7 mouse cellular contexts compared by ENCODE assay signal in genomic region chr6:118594070-118594469, GRCm38 (mm10). TPM values are rescaled to one million over a fixed set of nuclear protein-coding genes. Genes with fewer than 3 reads are reported as not detected.
DNase-seq lines count a peak whose midpoint lies in the region; ATAC-seq and TF ChIP-seq lines count a peak whose summit lies in the region.

No protein-coding gene starts in this region.

- H3K9ac ChIP-seq in hindbrain, embryonic 13.5 days, result peak overlapping the region; percentile 62
- H3K9ac ChIP-seq in lung, embryonic 16.5 days (ENCODE audit: low read length), result peak overlapping the region; percentile 52

- H3K9me3 ChIP-seq in E14TG2a.4 (ENCODE audit: low read length), result no peaks in the 10 kb centered on the region
- H3K9me3 ChIP-seq in hindbrain, embryonic 13.5 days, result no peaks in the 10 kb centered on the region
- no peaks in the 10 kb centered on the region for H3K9me3 ChIP-seq in lung, embryonic 16.5 days (ENCODE audit: control insufficient read depth, low read length)

- no peaks in the 10 kb centered on the region for H3K36me3 ChIP-seq in E14TG2a.4 (ENCODE audit: insufficient read depth, low read length)
- H3K36me3 ChIP-seq in hindbrain, embryonic 13.5 days, result peaks cover 37% of the 10 kb centered on the region
- no peaks in the 10 kb centered on the region; the same call in 1 of the 2 replicates for H3K36me3 ChIP-seq in lung, embryonic 16.5 days (ENCODE audit: control insufficient read depth, insufficient read depth, low read length)

- no peak overlapping the region for H3K27ac ChIP-seq in hindbrain, embryonic 13.5 days
- no peak overlapping the region for H3K27ac ChIP-seq in lung, embryonic 16.5 days (ENCODE audit: low read length)

- DNase-seq in R1 (ENCODE audit: low read depth, low spot score), result peak; percentile 67
- no peak for DNase-seq in adipocyte (ENCODE audit: low spot score)

- peaks cover 58% of the 10 kb centered on the region for H3K27me3 ChIP-seq in E14TG2a.4 (ENCODE audit: insufficient read depth, low read length)
- H3K27me3 ChIP-seq in hindbrain, embryonic 13.5 days, result peaks cover 44% of the 10 kb centered on the region
- H3K27me3 ChIP-seq in lung, embryonic 16.5 days (ENCODE audit: control insufficient read depth, insufficient read depth, low read depth, low read length), result no peaks in the 10 kb centered on the region

- ATAC-seq in hindbrain, embryonic 13.5 days (ENCODE audit: low FRiP score), result no peak; the same call in 1 of the 2 replicates
- ATAC-seq in lung, embryonic 16.5 days (ENCODE audit: low read depth), result peak; percentile 41
- no peak for ATAC-seq in CD4-positive, CD25-positive, alpha-beta regulatory T cell, adult 4 months
- no peak for ATAC-seq in monocyte, adult 5-6 weeks (replicated peaks; ENCODE audit: insufficient number of reproducible peaks, low FRiP score, low TSS enrichment, poor library complexity, severe bottlenecking)

- H3K4me1 ChIP-seq in E14TG2a.4 (replicated peaks; ENCODE audit: low read depth, low read length), result peaks cover 41% of the 10 kb centered on the region
- H3K4me1 ChIP-seq in hindbrain, embryonic 13.5 days (replicated peaks), result peaks cover 29% of the 10 kb centered on the region
- H3K4me1 ChIP-seq in lung, embryonic 16.5 days (replicated peaks; ENCODE audit: control insufficient read depth, insufficient read depth, low read length), result no peaks in the 10 kb centered on the region; the same call in 1 of the 2 replicates

- peak overlapping the region; percentile 58 for H3K4me2 ChIP-seq in hindbrain, embryonic 13.5 days
- H3K4me2 ChIP-seq in lung, embryonic 16.5 days (ENCODE audit: low read depth, low read length), result peak overlapping the region; percentile 51

- TF ChIP-seq CTCF in E14TG2a.4 (conservative IDR thresholded peaks at IDR 0.05; ENCODE audit: low read length), result no peak

- WGBS in hindbrain, embryonic 13.5 days, result 36% methylated on average over 10 of the region's 10 CpGs
- 36% methylated on average over 10 of the region's 10 CpGs for WGBS in lung, embryonic 16.5 days

- H3K4me3 ChIP-seq in E14TG2a.4 (replicated peaks; ENCODE audit: low read length), result peak overlapping the region; percentile 71
- H3K4me3 ChIP-seq in hindbrain, embryonic 13.5 days, result peak overlapping the region; percentile 34
- peak overlapping the region; percentile 40 for H3K4me3 ChIP-seq in lung, embryonic 16.5 days (ENCODE audit: low read length)

RNA-seq across cellular contexts. Expression of gene Ankrd26, which starts 32.0 kb away (rescaled TPM):
- 15.3 and 18.0 TPM in 2 replicates for polyA plus RNA-seq in hindbrain, embryonic 13.5 days (2015; fragmentation: Nextera tagmentation; extraction: Ambion mirVana)
- 11.4 and 12.6 TPM in 2 replicates for polyA plus RNA-seq in lung, embryonic 16.5 days (2015; fragmentation: Nextera tagmentation; extraction: Ambion mirVana)
- 10 to 100 TPM; 11.1 to 11.4 TPM for polyA plus RNA-seq in CD4-positive, CD25-positive, alpha-beta regulatory T cell, adult 4 months (2017; shearing (Covaris generic))
- 6.3 to 15.4 TPM (median 9.3 TPM) in 3 replicates for total RNA-seq in monocyte, adult 5-6 weeks (2017)
